Mouse (Mus musculus) heart, postnatal 0 days (tissue): ENCODE data around the gene Rabgap1l. TPM values are rescaled to one million over a fixed set of nuclear protein-coding genes. Genes with fewer than 3 reads are reported as not detected.
"Not testable (repeated sequence)": the region's sequence is repeated elsewhere in the genome, so short reads cannot be mapped to it uniquely, and the experiment has no call there.

Source experiments
- ATAC-seq: fragments of 200-750 bp; cut with Nextera tagmentation; 2 replicates; pipeline ENCODE4 v1.8.0; 2017; ENCODE audit warnings: low read depth, moderate number of reproducible peaks, moderate library complexity; ENCODE audit not compliant: insufficient read depth
- DNase-seq: peaks from one replicate; pipeline ENCODE4 v3.0.0-alpha.2; 2016; ENCODE audit warnings: low spot score
- H3K27ac ChIP-seq: fragments of 300-500 bp; sonication (generic); 2 replicates; pipeline ENCODE4 v1.5.1; 2014; ENCODE audit warnings: low read depth, mild to moderate bottlenecking
- H3K27me3 ChIP-seq: fragments of 300-500 bp; sonication (generic); 2 replicates; pipeline ENCODE4 v1.6.1; 2014; ENCODE audit warnings: low read length, mixed read lengths; ENCODE audit not compliant: control insufficient read depth, insufficient read depth
- H3K36me3 ChIP-seq: fragments of 300-500 bp; sonication (generic); replicated peaks from 2 replicates; pipeline ENCODE4 v1.6.1; 2014; ENCODE audit warnings: low read length, mixed read lengths; ENCODE audit not compliant: control insufficient read depth, insufficient read depth
- H3K4me1 ChIP-seq: fragments of 300-500 bp; sonication (generic); 2 replicates; pipeline ENCODE4 v1.6.1; 2014; ENCODE audit warnings: antibody characterized with exemption; ENCODE audit not compliant: control insufficient read depth, insufficient read depth
- H3K4me2 ChIP-seq: fragments of 300-500 bp; sonication (generic); 2 replicates; pipeline ENCODE4 v1.6.1; 2014; ENCODE audit warnings: low read depth, mild to moderate bottlenecking, low read length, moderate library complexity
- H3K4me3 ChIP-seq: fragments of 300-500 bp; sonication (generic); 2 replicates; pipeline ENCODE4 v1.5.1; 2014; ENCODE audit warnings: low read depth, low read length
- H3K9ac ChIP-seq: fragments of 300-500 bp; sonication (generic); replicated peaks from 2 replicates; pipeline ENCODE4 v1.6.1; 2014; ENCODE audit warnings: low read depth, low read length, mixed read lengths
- H3K9me3 ChIP-seq: fragments of 300-500 bp; sonication (generic); replicated peaks from 2 replicates; pipeline ENCODE4 v1.6.1; 2016; ENCODE audit warnings: low read length; ENCODE audit not compliant: control insufficient read depth
- CTCF ChIP-seq: IDR thresholded peaks from 2 replicates; pipeline ENCODE4 v1.5.1; 2016; ENCODE audit warnings: antibody characterized with exemption, control low read depth, low read depth
- EP300 ChIP-seq: IDR thresholded peaks from 2 replicates; pipeline ENCODE4 v1.6.1; 2016; ENCODE audit warnings: antibody characterized with exemption, low read depth
- WGBS: fragments of 180-500 bp; shearing (Covaris S2); extraction: QIAGEN DNeasy Blood & Tissue Kit; methylation state at CpG from one replicate; pipeline ENCODE4 v1.1.7; 2014; 5-methylcytosine and 5-hydroxymethylcytosine counted together
- polyA plus RNA-seq: library from polyadenylated mRNA; unstranded; fragments of >200 nt; fragmentation: Nextera tagmentation; extraction: Ambion mirVana; gene quantifications from 2 replicates; pipeline ENCODE4 v1.2.1, GENCODE M21; 2015
- total RNA-seq: library from RNA; depleted of rRNA; stranded (reverse); fragments of >200 nt; gene quantifications from 2 replicates; pipeline ENCODE4 v1.2.3, GENCODE M21; 2014; ENCODE audit warnings: low replicate concordance

The Rabgap1l gene
- total and polyA plus RNA-seq, 2 experiments from 2014 or later: 71.4 to 123 TPM

DNA sequence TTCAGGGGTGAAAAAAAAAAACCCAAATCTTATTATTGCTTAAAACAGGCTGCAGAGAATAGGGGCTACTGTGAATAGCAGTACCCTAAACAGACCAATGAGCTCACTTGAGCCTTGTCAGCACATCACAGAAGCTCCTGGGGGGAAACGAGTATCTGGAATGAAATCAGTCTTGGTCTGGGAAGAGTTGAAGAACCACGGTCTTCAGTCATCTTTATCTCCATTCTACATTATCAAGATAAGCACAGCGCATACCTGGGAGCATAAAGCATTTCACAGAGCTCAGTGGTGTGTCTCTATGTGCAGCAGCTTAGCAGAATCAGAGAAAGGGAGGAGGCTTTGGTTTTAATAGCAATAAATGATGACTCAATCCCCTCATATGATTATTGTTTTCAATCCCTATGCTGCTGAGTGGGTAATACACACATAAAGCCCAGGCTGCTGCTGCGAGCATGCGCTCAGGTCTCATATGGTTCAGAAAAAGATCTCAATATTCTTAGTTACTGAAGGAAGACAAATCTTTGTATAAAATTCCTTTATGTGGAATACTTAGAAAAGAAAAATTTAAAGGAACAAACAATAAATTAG lies 505.9 kb downstream of the Rabgap1l start:
- Histone ChIP-seq H3K4me3 (no peak overlapping the region), H3K27ac (no peak overlapping the region), H3K36me3 (no peaks in the 10 kb centered on the region), H3K4me2 (no peak overlapping the region), H3K4me1 (peaks cover 5% of the 10 kb centered on the region), H3K27me3 (no peaks in the 10 kb centered on the region), H3K9me3 (no peaks in the 10 kb centered on the region), H3K9ac (no peak overlapping the region)
- 50% methylated on average over 5 of the region's 5 CpGs for WGBS
- TF ChIP-seq CTCF (no peak), EP300 (no peak)
- DNase-seq: no peak
- no peak for ATAC-seq

DNA sequence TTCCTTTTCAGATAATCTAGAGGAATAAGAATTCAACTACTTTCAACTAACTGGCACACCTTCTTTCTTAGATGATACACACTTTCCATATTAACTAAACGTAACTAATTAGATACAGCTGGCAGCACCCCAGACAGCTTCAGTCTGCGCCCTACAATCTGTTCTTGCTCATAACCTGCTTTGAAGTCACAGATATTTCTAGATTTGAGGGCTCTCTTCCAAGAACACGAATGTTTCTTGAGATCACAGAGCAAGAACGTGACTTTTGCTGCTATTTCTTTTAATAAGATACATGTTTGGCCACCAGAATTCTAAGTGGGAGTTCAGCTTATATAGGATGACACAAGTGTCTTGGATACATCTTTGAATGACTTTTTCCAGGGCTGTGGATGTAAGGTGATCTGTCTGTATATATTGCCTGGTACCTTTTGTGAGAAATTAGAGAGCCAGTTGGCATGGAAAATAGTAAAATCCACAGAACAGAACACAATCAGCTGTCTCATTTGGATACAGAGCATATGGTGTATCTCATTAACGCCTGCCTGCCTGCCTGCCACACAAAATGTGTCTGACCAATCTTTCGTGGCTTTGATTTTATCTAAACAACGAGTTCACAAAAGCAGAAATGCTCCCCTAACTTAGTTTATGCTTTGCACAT lies 506.5 kb downstream of the Rabgap1l start:
- H3K27me3 ChIP-seq: no peaks in the 10 kb centered on the region
- no peaks in the 10 kb centered on the region for H3K36me3 ChIP-seq
- ATAC-seq: no peak
- H3K27ac ChIP-seq: no peak overlapping the region
- H3K9me3 ChIP-seq: no peaks in the 10 kb centered on the region
- no peak overlapping the region for H3K4me2 ChIP-seq
- WGBS: 53% methylated on average over 7 of the region's 7 CpGs
- peaks cover 5% of the 10 kb centered on the region for H3K4me1 ChIP-seq
- no peak overlapping the region for H3K4me3 ChIP-seq
- DNase-seq: no peak
- no peak for TF ChIP-seq CTCF
- no peak for TF ChIP-seq EP300
- no peak overlapping the region for H3K9ac ChIP-seq

DNA sequence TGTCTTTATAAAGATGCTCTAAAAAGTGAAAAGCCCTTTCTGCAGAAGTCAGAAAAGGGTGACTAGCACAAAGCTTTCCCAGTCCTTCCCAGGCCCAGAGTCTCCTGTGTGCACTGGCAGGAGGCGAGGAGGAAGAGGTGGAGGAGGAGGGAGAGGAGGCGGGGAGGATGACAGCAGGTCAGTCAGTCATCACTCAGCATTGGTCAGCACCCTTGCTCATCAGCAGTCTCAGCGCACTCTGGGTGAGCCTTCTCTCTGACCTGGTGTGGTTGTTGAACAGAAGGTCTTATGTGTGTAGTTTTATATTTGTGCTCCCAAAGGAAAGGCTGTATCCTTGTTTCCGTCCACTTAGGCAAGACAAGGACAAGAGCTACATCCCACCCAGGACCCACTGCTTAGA lies 508.8 kb downstream of the Rabgap1l start:
- ATAC-seq: no peak
- no peak for DNase-seq
- no peaks in the 10 kb centered on the region for H3K4me1 ChIP-seq
- no peaks in the 10 kb centered on the region for H3K9me3 ChIP-seq
- H3K9ac ChIP-seq: no peak overlapping the region
- no peak for TF ChIP-seq CTCF
- H3K36me3 ChIP-seq: no peaks in the 10 kb centered on the region
- WGBS: 70% methylated on average over 4 of the region's 4 CpGs
- no peak overlapping the region for H3K27ac ChIP-seq
- H3K27me3 ChIP-seq: no peaks in the 10 kb centered on the region
- no peak overlapping the region for H3K4me2 ChIP-seq
- no peak overlapping the region for H3K4me3 ChIP-seq

- H3K4me1 ChIP-seq, H3K27me3 ChIP-seq, H3K4me3 ChIP-seq, H3K4me2 ChIP-seq, DNase-seq, H3K27ac ChIP-seq, H3K9me3 ChIP-seq, H3K9ac ChIP-seq, H3K36me3 ChIP-seq, ATAC-seq: not testable (repeated sequence)
- WGBS: 82% methylated on average over 2 of the region's 2 CpGs
Observed at GRCm38 (mm10) chr1:160282166-160282874, 510.7 kb downstream of the Rabgap1l start.

DNA sequence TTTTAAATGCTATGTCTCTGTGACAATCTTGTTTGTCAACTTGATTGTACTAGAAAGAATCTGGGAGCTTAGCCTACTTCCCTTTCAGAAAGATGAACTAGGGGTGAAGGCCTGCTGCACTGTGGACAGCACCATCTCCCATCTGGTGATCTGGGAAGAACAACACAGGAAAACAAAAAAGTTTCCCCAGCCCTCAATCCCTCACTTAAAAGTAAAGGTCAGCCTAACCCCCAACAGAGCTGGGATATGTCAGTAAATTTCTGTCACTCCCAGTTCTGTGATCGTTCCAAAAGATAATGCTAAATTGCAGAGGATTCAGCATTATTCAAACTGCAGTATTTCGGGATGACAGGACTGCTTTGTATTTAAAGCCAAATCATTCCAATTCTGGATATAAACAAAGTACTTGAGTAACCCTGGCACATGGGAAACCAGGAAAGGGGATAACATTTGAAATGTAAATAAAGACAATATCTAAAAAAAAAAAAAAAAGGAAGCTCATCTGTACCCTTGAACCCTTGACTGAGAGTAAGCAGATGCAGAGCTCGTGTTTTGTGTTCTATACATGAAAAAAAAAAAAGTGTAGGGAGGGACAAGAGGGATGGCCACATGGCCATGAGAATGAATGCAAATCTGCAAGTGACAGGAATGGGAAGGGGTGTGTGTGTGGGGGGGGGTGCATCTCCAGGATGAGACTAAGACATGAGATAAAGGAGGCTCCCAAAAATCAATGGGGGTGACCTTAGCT lies 511.5 kb downstream of the Rabgap1l start:
- Histone ChIP-seq H3K36me3 (no peaks in the 10 kb centered on the region), H3K27me3 (no peaks in the 10 kb centered on the region), H3K9me3 (no peaks in the 10 kb centered on the region), H3K9ac (no peak overlapping the region), H3K4me2 (no peak overlapping the region), H3K4me3 (no peak overlapping the region), H3K27ac (no peak overlapping the region), H3K4me1 (no peaks in the 10 kb centered on the region)
- no peak for DNase-seq
- 61% methylated on average over 3 of the region's 3 CpGs for whole genome bisulfite sequencing
- ATAC-seq: no peak
- TF ChIP-seq EP300 (no peak), CTCF (no peak)
